Mouse (Mus musculus): ENCODE measurements around the gene Arap1.

The Arap1 gene

DNA sequence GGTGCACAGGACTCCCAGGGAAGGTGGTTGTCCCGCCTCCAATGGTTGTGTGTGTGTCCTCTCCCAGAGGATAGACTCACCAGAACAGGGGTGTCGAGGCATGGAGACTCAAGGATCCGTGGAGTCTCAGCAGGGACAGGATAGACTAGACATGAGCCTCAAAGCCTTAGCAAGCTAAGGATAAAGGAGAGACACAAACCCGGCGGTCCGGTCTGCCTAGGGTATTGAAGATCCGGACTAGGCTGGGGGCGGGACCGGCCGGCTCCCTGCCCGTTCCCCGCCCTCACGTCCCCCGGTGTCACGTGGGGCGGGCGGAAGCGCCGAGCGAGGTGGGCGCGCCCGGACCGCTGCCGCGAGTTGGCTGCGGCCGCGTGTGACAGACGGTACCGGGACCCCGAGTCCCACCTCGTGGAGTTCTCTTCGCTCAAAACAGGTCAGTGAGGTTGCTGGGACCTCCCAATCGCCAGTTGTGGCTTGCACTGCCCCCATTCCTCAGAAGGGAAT lies at the start of gene Arap1:
TSS of gene Arap1 (plus strand) at position 301 of the 504 bp plus-strand sequence.
- peak; percentile 84 for DNase-seq (ENCODE audit: low read depth)

- DNase-seq (ENCODE audit: low read depth) = peak; percentile 54
Measured at GRCm38 (mm10) chr7:101298375-101298774, 49.5 kb upstream of the Arap1 start.

- DNase-seq (ENCODE audit: low read depth) = peak; percentile 88
Measured at GRCm38 (mm10) chr7:101301361-101301880, 46.4 kb upstream of the Arap1 start.

DNA sequence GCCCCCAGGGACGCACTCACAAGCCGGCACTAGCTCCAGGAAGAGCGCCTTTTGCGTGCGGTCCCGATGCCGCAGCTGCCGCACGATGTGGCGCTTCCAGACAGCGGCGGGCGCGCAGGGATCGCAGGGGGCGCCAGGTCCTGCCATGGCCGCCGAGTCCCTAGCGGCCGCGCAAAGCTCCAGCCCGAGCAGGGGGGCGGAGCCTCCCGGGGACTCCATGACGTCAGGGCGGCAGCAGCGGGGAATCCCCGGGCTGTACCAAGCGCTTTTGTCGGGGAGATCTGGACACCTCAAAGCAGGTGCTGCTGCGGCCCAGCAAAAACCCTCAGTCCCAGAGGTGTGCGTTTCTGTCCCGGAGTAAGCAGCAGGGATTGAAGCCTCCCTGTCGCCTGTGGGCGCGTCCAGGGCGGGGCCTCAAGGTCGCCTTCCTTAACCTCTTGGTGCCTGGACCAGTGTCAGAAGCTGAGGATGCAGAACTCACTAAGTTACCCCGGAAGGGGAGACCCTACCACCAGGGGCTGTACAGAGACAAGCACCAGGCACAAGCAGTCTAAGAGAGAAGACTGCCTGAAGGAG lies 45.9 kb upstream of the Arap1 start, which contains the start of gene Atg16l2:
TSS of gene Atg16l2 (minus strand) at position 371 of the 576 bp plus-strand sequence.
- peak; percentile 98 for DNase-seq (ENCODE audit: low read depth)

DNA sequence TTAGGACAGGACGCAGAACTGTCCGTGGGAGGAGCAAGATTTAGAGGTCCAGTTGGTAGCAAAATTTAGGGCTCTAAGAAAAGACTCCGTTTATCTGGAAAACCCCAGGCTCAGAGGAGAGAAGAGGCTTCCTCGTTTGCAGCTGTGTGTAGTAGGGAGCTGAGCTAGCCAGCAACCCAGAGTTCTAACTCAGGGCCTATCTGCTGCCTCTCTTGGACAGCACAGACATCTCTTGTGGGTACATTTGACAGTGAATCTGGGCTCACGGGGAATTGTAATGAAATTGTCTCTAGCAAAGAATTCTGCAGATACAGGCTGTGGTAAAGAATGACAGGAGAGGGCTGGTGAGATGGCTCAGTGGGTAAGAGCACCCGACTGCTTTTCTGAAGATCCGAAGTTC lies 45.2 kb upstream of the Arap1 start:
- DNase-seq (ENCODE audit: low read depth) = no peak

DNA sequence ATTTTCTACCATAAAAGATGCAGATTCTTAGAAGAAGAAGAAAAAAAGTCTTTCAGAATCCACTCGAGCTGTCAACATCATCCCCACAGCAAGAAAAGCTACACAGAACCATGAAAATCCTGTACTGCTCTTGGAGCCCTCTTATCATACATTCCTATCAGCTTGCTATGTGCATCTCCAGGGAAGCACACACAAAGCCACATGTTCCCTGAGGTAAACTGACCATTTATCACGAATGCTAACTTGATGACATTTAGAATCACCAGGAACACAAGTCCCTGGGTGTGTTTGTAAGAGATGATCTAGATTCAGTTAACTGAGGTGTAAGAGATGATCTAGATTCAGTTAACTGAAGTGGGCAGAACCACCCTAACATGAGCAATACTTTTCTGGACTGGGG lies 41.0 kb upstream of the Arap1 start:
- no peak for DNase-seq (ENCODE audit: low read depth)

GRCm38 (mm10) chr7:101309985-101310326 lies 37.9 kb upstream of the Arap1 start:
- DNase-seq (ENCODE audit: low read depth) = no peak

DNA sequence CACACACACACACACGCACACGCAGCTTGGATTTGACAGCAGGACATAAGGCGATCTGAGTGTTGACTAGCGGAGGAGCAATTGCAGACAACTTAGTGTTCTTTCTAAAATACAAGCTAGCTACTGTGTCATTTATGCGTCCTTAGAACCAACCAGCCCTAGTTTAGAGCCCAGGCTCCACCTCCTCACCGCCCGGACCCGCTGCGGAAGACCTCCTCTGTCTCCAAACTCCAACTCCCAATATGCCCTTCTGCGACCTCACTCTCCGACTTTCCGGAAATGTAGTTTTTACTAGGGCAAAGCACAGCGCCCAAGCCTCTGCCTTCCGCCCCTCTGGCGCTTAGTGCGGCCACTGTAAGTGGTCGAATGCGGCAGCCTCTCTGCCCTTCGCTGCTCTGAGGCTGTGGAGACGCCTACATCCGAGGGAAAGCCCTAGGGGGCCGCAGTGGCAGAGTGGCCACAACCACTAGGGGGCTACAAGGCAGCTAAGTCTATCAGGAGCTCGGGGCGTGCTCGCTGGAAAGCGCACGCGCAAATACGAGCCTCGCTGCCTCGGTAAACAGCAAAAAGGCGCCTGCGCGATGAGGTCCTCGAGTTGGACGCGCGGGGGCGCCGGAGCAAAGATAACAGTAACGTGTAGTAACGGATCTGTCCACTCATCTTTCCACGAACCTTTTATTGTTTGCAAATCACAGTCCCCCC lies 37.4 kb upstream of the Arap1 start:
- DNase-seq (ENCODE audit: low read depth) = peak; percentile 100

DNA sequence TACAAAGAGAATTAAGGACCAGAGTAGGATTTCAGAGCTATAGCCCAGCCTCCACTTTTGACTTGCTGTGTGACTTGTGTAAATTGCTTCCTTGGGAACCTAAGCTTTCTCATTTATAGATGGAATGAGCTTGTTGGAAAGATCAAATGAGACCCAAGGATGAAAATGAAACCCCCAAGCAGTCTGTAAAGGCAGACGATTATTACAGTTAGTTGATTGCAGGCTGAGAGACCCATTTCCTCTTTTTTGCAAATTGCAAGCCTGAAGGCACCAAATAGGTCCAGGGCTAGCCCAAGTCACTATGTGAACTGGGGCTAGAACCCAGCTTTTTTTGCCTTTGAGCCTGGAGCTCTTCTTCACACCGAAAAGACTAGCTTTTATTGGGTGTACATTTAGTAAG lies 36.8 kb upstream of the Arap1 start:
- no peak for DNase-seq (ENCODE audit: low read depth)

GRCm38 (mm10) chr7:101313033-101313432 lies 34.8 kb upstream of the Arap1 start:
- no peak for DNase-seq (ENCODE audit: low read depth)

- no peak for DNase-seq (ENCODE audit: low read depth)
Measured at GRCm38 (mm10) chr7:101314396-101314795, 33.5 kb upstream of the Arap1 start.

- DNase-seq (ENCODE audit: low read depth) = no peak
Measured at GRCm38 (mm10) chr7:101315699-101316098, 32.2 kb upstream of the Arap1 start.

DNA sequence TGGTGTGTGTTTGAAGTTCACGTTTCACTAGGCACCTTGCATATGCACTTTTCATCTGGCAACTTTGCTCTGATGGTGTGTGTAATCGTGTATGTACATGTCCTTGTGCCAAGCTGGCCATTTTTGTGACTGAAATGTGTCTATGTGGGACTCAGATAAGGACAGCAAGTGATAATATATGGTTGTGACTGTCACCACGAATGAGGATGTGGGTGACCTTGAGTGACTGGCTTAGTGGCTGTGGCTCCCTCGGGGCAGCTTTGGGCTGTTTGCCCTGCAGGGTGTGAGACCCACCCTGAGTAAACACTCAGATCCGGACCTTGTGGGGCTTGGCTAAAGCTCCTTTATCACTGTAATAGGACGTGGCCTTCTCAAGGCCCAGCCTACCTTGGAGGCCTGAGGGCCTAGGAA lies 31.3 kb upstream of the Arap1 start:
- DNase-seq (ENCODE audit: low read depth) = no peak

GRCm38 (mm10) chr7:101317014-101317413 lies 30.9 kb upstream of the Arap1 start, which contains the start of gene Stard10:
Stard10 (plus strand) TSS chr7:101317086.
- DNase-seq (ENCODE audit: low read depth) = no peak

GRCm38 (mm10) chr7:101318848-101319247 lies 29.0 kb upstream of the Arap1 start:
- no peak for DNase-seq (ENCODE audit: low read depth)

GRCm38 (mm10) chr7:101319796-101320195 lies 28.1 kb upstream of the Arap1 start:
- no peak for DNase-seq (ENCODE audit: low read depth)

DNA sequence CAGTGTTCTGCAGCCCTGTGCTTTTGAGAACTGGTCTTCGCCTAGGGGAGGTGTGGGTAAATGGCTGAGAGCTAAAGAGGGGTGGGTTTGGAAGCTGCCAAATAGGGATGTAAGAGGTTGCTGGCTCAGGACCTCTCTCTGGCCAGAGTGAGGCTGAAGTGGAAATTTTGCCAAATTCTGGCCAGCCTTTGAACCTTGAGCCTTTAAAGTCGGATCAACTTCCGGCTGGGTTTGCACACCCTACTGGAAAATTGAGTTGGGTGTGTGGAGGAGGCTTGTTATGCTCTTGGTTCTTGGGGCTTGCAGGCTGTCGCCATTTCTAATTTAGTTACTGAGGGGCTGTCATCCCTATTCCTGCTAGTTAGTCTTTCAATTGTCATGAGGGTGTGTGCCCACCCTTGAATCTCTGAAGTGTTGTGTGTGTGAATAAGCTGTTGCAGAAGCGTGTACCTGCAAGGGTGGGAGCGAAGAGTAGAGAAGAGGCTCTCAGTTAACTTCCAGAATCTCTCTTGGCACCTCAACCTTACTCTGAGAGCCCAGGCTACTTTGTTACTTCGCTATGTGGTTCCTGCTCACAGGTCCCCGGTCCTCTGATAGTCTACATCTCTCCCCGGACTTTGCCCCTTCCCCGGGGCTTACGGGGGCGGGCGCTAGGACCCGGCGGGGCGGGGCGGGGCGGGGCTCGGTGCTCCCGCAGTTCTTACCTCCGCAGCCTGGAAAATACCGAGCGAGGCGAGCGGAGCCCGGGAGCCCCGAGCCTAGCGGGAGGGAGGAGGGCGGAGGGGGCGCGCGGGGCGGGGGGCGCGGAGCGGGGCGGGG lies 27.3 kb upstream of the Arap1 start:
- DNase-seq (ENCODE audit: low read depth) = peak; percentile 75

GRCm38 (mm10) chr7:101321218-101321827 lies 26.5 kb upstream of the Arap1 start:
- peak; percentile 51 for DNase-seq (ENCODE audit: low read depth)

DNA sequence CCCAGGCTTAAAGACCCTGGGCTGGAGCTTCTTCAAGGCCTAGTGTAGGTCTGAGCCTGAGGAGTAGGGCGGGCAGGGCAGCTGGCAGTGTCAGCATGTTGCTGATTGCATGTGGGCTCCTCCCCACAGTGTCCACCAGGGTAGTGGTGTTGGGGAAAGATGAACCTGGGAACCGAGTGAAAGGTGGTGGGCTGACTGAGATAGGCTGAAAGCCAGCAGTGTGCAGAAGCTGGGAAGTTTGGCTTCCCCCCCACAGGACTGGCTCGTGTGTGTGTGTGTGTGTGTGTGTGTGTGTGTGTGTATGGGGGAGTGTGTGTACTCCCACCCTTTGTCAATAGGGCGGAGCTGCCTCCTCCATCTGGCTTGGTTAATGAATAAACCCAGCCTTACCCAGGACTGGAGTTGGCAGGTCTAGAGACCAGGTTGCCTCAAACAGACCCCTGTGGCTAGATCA lies 24.7 kb upstream of the Arap1 start:
- no peak for DNase-seq (ENCODE audit: low read depth)

DNA sequence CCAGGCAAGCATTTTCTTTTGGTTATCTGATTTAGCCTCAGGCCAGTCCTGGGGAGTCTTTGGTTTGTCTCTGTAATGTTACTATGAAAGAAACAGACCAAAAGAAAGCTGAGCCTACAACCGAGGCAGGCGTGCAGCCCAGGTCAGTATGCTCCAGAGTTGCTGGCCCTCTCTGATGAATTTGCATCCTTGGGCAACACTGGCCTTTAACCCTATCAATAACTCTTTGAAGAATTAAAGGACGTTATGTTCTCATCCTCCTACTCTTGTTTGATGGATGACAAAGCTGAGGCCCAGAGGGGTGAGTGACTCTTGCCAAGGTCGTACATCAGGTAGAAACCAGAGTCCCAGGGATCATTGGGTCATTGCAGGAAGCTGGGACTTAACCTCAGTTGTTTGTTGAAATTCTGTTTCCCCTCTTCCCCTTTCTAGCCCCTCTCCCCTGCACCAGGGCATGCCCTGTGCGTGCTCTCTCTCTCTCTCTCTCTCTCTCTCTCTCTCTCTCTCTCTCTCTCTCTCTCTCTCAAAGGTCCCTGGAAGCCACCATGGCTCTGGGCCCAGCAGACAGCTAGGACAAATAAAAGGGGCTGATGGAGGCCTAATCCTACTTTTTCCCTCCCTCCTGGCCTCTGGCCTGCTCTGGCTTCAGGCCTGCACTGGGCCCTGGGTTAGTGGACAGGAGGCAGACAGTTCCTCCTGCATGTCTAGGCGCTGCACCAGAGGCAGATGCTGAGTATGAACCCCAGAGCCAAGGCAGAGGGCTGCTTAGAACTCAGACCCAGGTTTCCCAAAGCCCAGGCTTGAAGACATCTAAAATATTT lies 23.5 kb upstream of the Arap1 start:
- DNase-seq (ENCODE audit: low read depth) = no peak

DNA sequence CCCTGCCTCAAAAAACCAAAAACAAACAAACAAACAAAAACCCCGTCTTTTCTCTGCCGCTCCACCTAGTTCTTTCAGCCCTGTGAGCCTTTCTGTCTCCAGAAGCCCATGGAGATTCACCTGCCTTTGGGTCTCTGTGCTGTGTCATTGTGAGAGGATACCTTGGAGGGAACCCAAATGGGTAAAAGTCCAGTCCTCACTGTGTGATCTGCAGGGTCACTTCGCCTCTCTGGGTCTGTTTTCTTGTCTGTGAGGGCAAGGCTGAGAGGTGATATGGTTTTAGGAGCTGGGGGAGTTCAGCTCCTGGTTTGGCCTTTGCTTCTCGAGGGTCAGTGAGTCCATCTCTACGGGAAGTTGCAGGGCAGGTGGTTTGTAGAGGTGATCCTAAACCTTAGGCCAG lies 21.9 kb upstream of the Arap1 start:
- DNase-seq (ENCODE audit: low read depth) = no peak
